Mouse (Mus musculus): ENCODE measurements around the gene Atg10. TPM values are rescaled to one million over a fixed set of nuclear protein-coding genes. Genes with fewer than 3 reads are reported as not detected.

Gene Atg10
- total RNA-seq (2023) = 6.9 TPM

GRCm38 (mm10) chr13:91223587-91224437 lies at the start of gene Atg10:
Gene Atg10 (minus strand): TSS chr13:91223968.

GRCm38 (mm10) chr13:90922751-90923612 lies 300.8 kb downstream of the Atg10 start, which contains the start of gene Rps23:
Gene Rps23 (plus strand): TSS chr13:90922958.

GRCm38 (mm10) chr13:90905176-90905575 lies 318.6 kb downstream of the Atg10 start, which contains the start of gene Atp6ap1l:
Gene Atp6ap1l (minus strand): TSS chr13:90905355.

Other genes with a start within 250 kb of the Atg10 start
- gene Ssbp2, start 236.3 kb upstream of the Atg10 start, total RNA-seq (2023) = 59.9 TPM

Data from CD4-positive naive resting alpha-beta T cell, adult 76 days (primary cell).